Mouse (Mus musculus) megakaryocyte-erythroid progenitor cell, adult 5-6 weeks (primary cell): ENCODE measurements around the gene Dmbt1. TPM values are rescaled to one million over a fixed set of nuclear protein-coding genes. Genes with fewer than 3 reads are reported as not detected.
A peak's percentile ranks its signal among the peaks of the same experiment; 100 is the strongest.
"Not testable (repeated sequence)": the region's sequence is repeated elsewhere in the genome, so short reads cannot be mapped to it uniquely, and the experiment has no call there.

Experiments
- ATAC-seq: replicated peaks from 2 replicates; pipeline ENCODE4 v1.8.0; 2016; ENCODE audit warnings: mild to moderate bottlenecking, inconsistent platforms; ENCODE audit not compliant: severe bottlenecking, poor library complexity, low FRiP score, low TSS enrichment
- total RNA-seq, 2 experiments: library from RNA; stranded (forward) in 1 of 2; stranded (reverse) in 1 of 2; fragments of 200-1000, 215-1000 nt in 1 of 2; fragments of >200 nt in 1 of 2; fragmentation: Nextera tagmentation in 1 of 2; gene quantifications; 2 replicates each; pipeline ENCODE4 v1.2.3; 2014 to 2017

Gene Dmbt1
- total RNA-seq (2014; fragmentation: Nextera tagmentation) (not detected in 2 replicates), total RNA-seq (2017) (not detected in 2 replicates)

DNA sequence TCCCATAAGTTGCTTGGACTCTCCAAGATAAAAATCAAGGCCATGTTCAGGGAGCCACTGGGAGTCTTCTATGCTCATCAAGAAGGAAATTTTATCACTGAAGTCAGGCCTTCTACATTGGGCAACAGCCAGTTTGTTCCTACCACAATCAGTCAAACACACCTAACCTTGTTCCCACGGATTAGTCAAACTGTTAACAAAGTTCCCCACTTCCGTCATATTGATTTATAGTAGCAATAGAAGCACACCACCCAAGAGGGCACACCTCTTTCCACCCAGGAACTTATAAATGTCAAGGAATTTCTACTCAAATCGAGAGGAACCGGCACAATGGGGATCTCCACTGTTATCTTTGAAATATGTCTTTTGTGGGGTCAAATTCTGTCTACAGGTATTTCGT, at the start of gene Dmbt1:
Gene Dmbt1 (plus strand): TSS at position 299 of the 400 bp plus-strand sequence.
- no peak for ATAC-seq

DNA sequence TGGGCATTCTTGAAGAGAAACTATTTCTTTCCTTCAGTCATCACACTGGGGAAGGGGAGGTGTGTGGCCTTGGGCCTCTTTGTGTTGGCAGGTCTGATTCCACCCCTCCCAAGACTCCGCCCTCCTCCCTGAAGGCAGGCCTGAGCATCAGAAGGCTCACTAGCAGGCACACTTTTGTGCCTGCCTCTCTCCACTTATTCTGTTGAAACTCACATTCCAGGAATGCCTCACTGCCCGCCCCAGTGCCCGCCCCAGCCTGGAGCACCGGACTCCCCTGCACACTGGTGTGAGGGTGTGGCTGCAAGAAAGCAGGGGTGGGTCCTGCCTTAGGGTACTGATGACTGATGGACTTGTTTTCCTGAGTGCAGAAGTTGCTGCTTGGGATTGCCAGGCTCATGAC, 49.5 kb upstream of the Dmbt1 start:
- ATAC-seq, result no peak

DNA sequence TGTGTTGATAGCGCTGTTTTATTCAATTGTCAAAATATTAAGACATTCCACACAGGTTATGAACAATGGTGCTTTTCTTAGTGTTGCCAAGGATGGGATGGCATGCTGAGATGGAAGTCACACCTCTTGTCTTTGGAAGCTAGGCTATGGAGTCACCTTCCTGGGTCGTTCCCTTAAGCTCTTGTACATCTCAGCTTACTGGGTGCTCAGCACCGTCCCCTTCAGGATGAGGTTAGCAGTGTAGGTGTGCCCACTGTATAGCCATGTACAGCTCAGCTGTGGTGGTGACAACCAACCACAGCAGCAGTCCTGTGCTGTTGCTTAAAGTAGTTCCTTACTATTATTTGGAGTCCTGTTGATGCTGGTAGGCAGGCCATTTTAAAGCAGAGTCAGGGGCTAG, 49.0 kb upstream of the Dmbt1 start:
- ATAC-seq, result no peak

DNA sequence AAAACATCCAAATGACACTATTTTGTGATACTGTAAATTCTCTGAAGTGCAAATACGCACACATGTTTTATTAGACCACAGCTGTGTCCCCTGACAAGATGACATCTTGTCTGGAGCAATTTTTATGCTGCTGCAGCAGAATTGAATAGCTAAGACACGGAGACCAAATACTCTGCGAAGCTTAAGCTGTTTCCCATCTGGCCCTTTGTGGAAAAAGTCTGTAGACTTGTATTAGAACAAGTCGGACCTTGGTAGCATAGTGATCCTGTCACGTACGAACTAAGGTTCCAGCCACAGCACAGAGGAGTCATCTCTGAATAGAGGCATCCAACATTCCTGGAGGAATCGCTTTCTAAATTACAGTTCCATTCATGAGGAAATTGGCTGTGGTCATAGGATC, 47.6 kb upstream of the Dmbt1 start:
- no peak for ATAC-seq

DNA sequence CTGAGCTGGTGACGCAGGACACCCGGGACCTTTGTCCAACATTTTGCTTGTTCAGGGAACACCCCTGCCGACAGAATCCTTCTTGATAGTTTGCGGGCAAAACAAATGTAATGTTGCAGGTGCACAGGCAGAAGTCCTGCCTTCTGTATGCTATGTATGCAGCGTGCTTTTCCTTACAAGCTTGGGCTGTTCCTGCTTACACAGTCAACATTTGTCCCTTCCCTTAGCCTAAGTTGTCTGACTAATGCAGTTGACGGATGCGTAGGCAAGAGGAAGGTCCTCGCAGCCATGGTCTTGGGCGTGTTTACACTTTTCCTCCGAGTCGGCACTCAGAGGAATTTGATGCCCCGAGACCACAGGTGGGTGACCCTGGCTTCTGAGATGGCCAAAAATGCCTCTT, 46.7 kb upstream of the Dmbt1 start:
- ATAC-seq, result no peak

DNA sequence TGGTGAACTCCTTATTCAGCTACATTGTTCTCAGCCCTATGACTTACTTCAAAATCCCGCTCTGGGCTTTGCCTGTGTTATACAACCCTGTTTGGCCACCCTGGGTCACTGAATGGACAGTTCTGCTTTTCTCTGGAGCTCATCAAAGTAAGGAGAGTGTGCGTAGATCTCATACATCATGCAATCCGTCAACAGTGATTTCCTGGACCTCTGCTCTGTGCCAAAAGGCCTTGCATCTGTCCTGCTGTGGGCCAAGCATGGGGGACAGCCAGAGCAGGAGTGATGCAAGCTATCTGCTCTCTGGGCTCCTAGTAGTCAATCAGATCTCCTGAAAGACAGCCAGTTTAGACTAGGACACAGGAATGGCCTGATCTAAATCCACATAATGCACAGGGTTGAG, 46.1 kb upstream of the Dmbt1 start:
- ATAC-seq, result no peak

DNA sequence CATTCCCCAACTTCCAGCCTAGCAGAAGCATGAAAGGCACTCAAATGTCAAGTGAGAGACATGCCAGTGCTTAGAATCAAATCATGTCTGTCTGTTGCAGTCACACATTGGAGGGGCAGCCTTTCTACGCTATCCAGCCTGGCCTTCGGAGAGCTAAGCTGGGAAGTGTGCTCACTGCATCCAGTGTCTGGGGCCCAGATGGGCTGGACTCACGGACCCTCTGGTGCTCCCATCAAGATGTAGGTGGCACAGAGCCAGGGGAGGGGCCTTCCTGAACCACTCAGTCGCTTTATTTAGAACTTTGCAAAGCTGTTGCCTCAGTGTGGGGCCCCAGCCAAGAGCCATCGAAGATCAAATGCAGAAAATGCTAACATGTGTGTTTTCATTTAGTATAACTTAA, 43.7 kb upstream of the Dmbt1 start:
- no peak for ATAC-seq

DNA sequence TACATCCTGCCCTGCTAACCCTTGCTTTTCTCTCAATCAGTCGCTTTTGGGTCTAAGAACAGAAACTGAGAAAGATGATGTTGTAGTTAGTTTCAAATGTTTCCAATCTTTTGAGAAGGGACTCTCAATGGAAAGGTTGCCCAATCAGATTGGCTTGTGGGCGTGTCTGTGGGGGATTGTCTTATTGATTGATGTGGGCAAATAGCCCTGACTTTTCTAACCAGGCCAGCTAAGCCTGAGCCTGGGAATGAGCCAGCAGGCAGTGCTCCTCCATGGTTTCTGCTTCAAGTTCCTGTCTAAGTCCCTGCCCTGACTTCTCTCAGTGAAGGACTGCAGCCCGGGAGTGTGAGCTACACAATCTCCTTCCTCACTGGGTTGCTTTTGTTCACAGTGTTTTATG, 42.5 kb upstream of the Dmbt1 start:
- no peak for ATAC-seq

DNA sequence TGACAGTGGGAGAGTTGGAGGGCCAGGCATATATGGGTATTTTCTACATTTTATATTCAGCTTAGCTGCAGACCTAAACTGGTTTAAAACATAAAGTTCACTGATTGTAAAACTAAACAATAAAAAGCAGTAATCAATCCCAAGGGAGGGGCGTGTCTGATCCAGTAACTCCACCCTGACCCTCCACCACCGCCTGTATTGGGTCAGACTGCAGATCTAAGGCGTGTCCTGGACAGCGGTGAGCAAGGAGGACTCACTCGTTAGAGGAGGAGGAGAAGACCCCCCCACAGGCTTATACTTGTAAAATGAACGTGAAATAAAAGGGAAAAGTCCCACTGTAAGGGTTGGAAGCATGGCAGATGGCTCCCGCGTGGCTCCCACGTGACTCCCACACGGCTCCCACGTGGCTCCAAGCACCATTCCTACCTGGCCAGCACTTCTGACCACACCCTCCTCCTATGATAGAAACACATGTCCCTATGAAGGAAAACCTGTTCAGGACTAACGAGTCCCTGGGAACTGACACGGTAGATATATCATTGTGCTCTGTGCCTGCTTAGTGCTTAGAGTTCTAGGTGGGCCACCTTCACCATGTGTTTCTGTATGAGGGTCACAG, 40.6 kb upstream of the Dmbt1 start:
- ATAC-seq, result no peak

DNA sequence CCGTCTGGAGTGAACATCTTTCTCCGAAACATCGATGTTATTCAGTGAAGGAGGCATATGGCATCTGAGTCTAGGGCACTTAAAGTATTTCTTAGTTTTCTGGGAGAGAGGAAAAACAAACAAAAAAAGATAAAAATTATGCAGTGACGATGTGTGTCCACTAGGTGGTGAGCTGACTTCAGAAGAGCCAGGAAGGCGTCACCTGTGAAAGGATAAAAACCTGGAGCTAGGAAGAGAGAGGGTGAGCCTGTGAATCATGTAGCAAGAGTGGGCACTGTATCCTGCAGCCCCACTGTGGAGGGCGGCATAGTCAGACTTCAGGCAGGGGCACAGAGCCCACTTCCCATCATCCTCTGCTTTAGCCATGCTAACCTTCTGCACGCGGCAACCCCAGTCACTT, 37.9 kb upstream of the Dmbt1 start:
- 0 out of 2 replicates have a peak, but pooled peaks have one; percentile 47 for ATAC-seq

DNA sequence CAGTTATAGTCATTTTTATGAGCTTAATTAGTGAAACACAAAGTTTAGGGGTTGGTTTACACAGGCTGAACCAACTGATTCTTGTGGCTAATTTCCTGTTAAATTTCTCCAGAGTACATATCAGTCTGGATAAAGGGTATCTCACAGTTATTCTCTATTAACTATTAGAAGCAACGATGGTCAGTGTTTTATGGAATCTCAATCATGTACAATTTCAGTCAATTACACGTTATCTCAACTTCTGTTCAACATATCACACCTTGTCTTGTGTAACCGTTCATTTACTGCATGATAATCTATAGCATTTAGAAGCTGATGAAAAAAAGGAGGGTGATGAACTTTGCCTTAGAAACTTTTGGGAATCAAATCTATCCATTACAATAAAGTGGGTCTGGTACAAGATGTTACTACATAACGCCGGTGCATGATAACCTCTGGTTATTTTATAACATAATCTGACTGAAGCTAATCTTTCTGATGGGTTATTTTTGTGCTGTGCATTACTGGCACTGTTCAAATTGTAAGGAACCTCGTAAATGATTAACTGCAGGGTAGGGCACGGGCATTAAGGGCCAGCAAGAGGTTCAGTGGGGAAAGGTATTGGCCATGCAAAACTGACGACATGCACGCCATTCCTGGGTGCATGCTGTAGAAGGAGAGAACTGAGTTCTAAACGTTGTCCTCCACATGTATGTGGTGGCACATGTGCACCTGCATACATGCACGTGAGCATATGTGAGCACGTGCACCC, 29.7 kb upstream of the Dmbt1 start:
- no peak for ATAC-seq

DNA sequence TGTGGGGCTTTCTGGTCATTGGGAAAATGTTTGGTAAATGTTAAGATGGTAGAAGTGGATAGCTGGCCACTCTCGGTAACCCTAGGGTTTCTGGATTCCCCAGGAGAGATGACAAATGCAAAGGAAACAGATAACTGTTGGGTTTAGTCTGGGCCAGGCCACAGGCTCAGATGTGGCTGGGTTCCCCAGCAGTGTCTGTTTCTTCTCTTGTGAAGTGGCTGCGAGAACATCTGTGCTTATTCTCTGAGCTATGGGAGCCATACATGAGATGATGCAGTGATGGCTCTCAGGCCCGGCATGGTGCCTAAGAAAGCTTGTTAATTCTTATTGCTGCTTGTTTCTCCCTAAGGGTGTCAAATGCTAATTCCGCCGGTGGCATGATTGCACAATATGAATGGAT, 27.8 kb upstream of the Dmbt1 start:
- no peak for ATAC-seq

DNA sequence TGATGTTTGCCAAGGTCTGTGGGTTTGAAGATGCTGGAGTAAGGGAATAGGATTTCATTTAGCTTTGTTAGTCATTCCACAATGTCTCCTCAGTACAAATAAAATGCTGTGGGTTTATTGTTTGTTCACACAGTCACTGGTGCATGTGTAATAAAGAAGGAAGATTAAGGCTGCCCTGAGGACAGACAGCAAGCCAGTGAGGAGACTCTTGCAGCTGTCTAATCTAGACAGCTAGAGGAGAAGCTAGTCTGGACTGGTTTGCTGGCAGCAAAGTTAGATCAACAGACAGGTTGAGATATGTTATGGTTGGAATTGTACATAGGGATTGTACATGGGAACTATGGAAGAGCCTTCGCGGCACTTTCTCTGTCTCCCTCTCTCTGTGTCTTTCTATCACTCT, 24.6 kb upstream of the Dmbt1 start:
- ATAC-seq, result no peak

DNA sequence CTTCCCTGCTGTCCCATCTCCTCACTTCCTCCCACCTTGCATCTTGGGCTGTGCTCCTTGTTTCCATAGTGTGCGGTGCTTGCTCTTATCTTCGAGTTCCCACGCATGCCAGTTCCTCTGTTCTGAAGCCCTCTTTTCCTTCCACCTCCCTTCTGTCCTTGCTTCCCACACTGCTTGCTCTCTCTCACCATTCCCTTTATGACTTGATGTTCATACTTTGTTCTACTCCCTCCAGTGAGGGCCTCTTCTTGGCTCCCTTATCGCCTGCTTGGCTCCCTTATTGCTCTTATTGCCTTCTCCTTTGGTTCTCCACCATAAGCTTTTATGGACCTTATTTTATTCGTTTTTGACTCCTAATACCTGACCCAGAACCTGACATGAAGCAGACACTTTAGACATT, 22.7 kb upstream of the Dmbt1 start:
- ATAC-seq, result no peak

DNA sequence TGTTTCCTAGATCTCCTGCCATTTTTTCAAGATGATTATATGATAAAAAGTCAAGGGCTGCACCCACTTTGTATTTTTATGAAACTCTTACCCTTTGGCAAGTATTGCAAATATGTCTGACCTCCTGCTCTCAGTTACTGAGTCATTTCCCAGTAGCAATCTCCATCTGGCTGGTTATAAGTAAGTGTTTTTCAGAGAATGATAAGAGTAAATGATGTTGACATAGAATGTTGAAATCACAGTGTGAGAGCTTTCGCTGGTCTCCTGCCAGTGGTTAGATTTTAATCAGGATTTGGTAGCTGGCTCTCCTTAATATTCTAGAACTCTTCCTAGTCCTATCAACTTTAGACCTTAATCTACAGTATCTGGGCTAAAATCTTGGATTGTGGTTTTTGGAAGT, 20.0 kb upstream of the Dmbt1 start:
- no peak for ATAC-seq

DNA sequence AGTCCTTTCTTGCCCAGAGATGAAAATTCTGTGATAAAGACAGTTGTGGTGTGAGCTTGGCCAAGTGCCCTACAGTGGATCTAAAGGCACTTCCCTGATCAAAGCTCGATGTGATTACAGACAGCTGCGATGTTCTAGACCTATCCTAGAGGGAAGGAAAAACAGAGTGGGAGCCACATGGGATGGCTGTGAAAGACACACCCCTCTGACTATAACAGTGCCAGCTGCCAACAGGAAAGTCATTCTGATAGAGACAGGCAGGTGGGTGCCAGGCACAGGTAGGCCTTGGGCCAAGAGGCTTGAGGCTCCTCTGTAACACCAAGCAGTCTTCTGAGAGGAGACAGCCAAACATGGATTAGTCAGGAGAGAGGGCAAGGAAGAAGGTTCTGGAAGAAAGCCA, 12.7 kb upstream of the Dmbt1 start:
- ATAC-seq, result no peak

DNA sequence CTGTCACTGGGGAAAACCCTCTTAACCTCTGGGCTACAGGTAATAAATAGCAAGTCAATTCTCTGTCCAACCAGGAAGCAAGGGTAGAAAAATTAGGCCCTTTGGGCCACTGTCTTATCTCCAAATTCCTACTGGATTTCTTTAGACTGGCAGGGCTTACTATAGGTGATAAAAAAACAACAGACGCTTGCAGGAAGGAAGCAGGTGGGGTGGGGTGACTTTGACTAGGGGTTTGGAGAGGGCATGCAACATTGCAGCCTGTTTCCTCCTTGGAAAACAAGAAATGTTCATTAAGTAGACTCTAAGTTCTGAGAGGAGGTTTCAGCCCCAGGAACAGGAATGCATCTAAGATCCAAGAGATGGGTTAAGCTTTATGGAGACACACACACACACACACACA, 7.0 kb upstream of the Dmbt1 start:
- ATAC-seq, result no peak

DNA sequence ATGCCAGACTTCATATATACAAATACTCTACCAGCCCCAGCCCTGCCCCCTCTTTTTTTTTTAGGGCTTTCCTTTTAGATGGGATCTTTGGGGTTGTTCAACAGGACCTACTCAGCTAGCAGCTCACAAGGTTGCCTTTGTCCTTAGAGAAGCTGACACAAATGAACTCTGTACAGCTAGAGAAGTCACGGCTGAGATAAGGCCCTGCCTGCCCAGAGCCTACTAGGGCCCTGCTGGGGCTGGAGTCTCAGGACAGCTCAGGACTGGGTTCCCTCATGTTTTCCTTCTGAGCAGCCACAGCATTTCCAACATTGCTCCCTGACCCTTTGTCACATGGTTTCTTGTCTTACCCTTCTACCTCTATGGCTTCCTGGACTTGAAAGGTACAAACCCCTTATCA, 4.3 kb upstream of the Dmbt1 start:
- no peak for ATAC-seq

DNA sequence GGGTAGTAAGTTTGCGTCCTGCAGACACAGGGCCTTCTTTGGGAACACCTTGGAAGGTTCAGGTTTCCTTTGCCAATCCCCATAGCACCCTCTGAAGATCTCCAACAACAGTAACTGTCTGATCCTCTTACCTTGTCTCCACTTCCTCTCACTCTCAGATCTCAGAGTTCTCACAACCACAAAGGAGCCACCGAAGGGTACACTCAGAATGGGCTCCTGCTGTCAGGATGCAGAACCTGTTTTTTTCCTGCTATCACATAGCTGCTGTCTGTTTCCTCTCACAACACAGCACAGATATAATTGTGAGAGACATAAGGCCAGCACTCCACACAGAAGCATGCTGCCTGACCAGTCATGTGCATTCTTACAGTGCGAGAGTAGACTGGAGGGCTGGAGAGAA, 4.5 kb downstream of the Dmbt1 start:
- no peak for ATAC-seq

DNA sequence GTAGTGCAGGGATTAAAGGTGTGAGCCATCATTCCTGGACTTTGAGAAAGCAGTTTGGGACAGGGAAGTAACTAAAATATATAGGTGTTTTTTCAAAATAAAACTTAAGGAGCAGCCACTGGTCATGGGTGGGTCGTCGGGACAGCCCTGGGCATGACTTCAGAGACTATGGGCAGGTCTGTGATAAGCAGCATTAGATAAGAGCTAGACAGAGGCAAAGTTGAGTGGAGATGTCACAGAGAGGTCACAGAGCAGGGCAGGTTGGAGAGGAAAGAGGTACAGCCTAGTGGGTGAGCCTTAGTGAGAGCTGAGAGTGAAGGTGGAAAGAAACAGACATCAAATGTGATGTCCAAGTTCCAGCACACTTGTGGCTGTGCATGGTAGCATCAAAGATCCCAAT, 5.2 kb downstream of the Dmbt1 start:
- ATAC-seq, result no peak

DNA sequence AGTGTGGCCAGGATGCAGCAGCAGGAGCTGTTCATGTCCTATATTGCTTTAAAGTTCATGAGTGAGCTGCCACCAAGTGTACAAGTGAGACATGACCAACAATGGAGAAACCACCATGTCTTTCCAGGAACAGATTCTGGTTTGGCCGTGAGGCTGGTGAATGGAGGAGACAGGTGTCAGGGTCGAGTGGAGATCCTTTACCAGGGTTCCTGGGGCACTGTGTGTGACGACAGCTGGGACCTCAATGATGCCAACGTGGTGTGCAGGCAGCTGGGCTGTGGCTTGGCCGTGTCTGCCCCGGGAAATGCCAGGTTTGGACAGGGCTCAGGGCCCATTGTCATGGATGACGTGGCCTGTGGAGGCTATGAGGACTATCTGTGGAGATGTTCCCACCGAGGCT, 8.9 kb downstream of the Dmbt1 start:
- ATAC-seq, result not testable (repeated sequence)
